Mouse (Mus musculus) ovary, postnatal 10 days (tissue): ENCODE data around the gene Btbd35f2.
"Not testable (repeated sequence)": the region's sequence is repeated elsewhere in the genome, so short reads cannot be mapped to it uniquely, and the experiment has no call there.

ENCODE experiments used
- DNase-seq: peaks from one replicate; pipeline ENCODE4 v3.0.0; 2022; ENCODE audit warnings: low spot score

Btbd35f2 gene

DNA sequence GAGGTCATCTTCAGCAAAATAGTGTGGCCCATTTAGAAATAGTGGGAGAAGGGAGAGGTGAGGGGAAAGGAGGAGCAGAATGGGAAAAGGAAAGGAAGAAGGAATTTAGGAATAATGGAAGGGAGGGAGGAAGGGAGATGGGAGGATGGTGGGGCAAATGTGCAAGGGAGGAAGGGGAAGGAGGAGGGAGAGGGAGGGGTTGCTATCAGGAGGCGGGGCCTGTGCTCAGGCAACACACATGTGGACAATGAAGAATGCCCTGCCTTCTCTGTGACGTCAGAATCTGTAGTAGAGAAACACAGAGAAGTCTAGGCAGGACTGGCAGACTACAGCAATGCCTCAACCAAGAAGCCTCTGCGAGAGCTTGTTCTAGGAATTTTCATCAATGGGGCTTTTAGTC lies at the start of gene Btbd35f2:
Gene Btbd35f2, plus strand, starts transcription at position 301 of the 400 bp plus-strand sequence.
- DNase-seq: not testable (repeated sequence)
